Mouse (Mus musculus) embryonic facial prominence, embryonic 12.5 days (tissue): ENCODE measurements at regions not wholly inside any gene's neighbourhood (a gene's known extent, or its start where the extent isn't known, plus 50 kb on each side); places are given as distances from the start of the nearest gene placed in this dataset.

Source experiments
- ATAC-seq: fragments of 200-750 bp; cut with Nextera tagmentation; 2 replicates; pipeline ENCODE4 v1.8.0; 2017; ENCODE audit not compliant: insufficient number of reproducible peaks, insufficient read depth, low FRiP score, low TSS enrichment
- H3K27ac ChIP-seq: fragments of 300-500 bp; sonication (generic); 2 replicates; pipeline ENCODE4 v1.5.1; 2016; ENCODE audit warnings: mild to moderate bottlenecking
- H3K27me3 ChIP-seq: fragments of 300-500 bp; sonication (generic); 2 replicates; pipeline ENCODE4 v1.6.1; 2016; ENCODE audit warnings: mild to moderate bottlenecking, moderate library complexity
- H3K36me3 ChIP-seq: fragments of 300-500 bp; sonication (generic); 2 replicates; pipeline ENCODE4 v1.6.1; 2016; ENCODE audit warnings: mild to moderate bottlenecking
- H3K4me1 ChIP-seq: fragments of 300-500 bp; sonication (generic); 2 replicates; pipeline ENCODE4 v1.6.1; 2016
- H3K4me2 ChIP-seq: fragments of 300-500 bp; sonication (generic); replicated peaks from 2 replicates; pipeline ENCODE4 v1.6.1; 2016; ENCODE audit warnings: mild to moderate bottlenecking, moderate library complexity
- H3K4me3 ChIP-seq: fragments of 300-500 bp; sonication (generic); 2 replicates; pipeline ENCODE4 v1.5.1; 2016; ENCODE audit warnings: mild to moderate bottlenecking
- H3K9ac ChIP-seq: fragments of 300-500 bp; sonication (generic); 2 replicates; pipeline ENCODE4 v1.6.1; 2016; ENCODE audit warnings: mild to moderate bottlenecking, moderate library complexity
- H3K9me3 ChIP-seq: fragments of 300-500 bp; sonication (generic); 2 replicates; pipeline ENCODE4 v1.6.1; 2016; ENCODE audit warnings: mild to moderate bottlenecking, moderate library complexity
- WGBS: fragments of 180-500 bp; shearing (Covaris S2); methylation state at CpG from one replicate; pipeline ENCODE4 v1.1.7; 2016; 5-methylcytosine and 5-hydroxymethylcytosine counted together

GRCm38 (mm10) chr1:80131354-80131753, 86.9 kb downstream of the Fam124b start:
- no peaks in the 10 kb centered on the region for H3K9me3 ChIP-seq
- ATAC-seq = no peak
- H3K36me3 ChIP-seq = no peaks in the 10 kb centered on the region
- H3K4me1 ChIP-seq = no peaks in the 10 kb centered on the region
- H3K27me3 ChIP-seq = no peaks in the 10 kb centered on the region
- no peak overlapping the region for H3K4me2 ChIP-seq
- WGBS = 73% methylated on average over 3 of the region's 3 CpGs
- H3K27ac ChIP-seq = no peak overlapping the region
- no peak overlapping the region for H3K9ac ChIP-seq
- no peak overlapping the region for H3K4me3 ChIP-seq

GRCm38 (mm10) chr1:80123966-80124365, 94.3 kb downstream of the Fam124b start:
- Histone ChIP-seq H3K4me3 (no peak overlapping the region), H3K9me3 (no peaks in the 10 kb centered on the region), H3K27me3 (no peaks in the 10 kb centered on the region), H3K9ac (no peak overlapping the region), H3K36me3 (no peaks in the 10 kb centered on the region), H3K4me1 (no peaks in the 10 kb centered on the region), H3K4me2 (no peak overlapping the region), H3K27ac (no peak overlapping the region)
- no peak for ATAC-seq
- WGBS = 91% methylated on average over 2 of the region's 2 CpGs

- H3K9ac ChIP-seq = no peak overlapping the region
- H3K4me2 ChIP-seq = no peak overlapping the region
- ATAC-seq = no peak
- H3K27me3 ChIP-seq = no peaks in the 10 kb centered on the region
- no peak overlapping the region for H3K27ac ChIP-seq
- no peaks in the 10 kb centered on the region for H3K4me1 ChIP-seq
- no peaks in the 10 kb centered on the region for H3K9me3 ChIP-seq
- no peaks in the 10 kb centered on the region for H3K36me3 ChIP-seq
- 74% methylated on average over 2 of the region's 2 CpGs for WGBS
- H3K4me3 ChIP-seq = no peak overlapping the region
Measured at GRCm38 (mm10) chr1:80115913-80116312, 102.4 kb downstream of the Fam124b start.

GRCm38 (mm10) chr1:80107747-80108476, 110.4 kb downstream of the Fam124b start:
- Histone ChIP-seq H3K27me3 (no peaks in the 10 kb centered on the region), H3K4me2 (no peak overlapping the region), H3K9me3 (no peaks in the 10 kb centered on the region), H3K9ac (no peak overlapping the region), H3K4me1 (no peaks in the 10 kb centered on the region), H3K4me3 (no peak overlapping the region), H3K27ac (no peak overlapping the region), H3K36me3 (no peaks in the 10 kb centered on the region)
- 67% methylated on average over 2 of the region's 2 CpGs for WGBS
- no peak for ATAC-seq

GRCm38 (mm10) chr1:80106269-80106668, 112.0 kb downstream of the Fam124b start:
- Histone ChIP-seq H3K4me2 (no peak overlapping the region), H3K4me3 (no peak overlapping the region), H3K4me1 (no peaks in the 10 kb centered on the region), H3K9ac (no peak overlapping the region), H3K36me3 (no peaks in the 10 kb centered on the region), H3K27ac (no peak overlapping the region), H3K9me3 (no peaks in the 10 kb centered on the region), H3K27me3 (no peaks in the 10 kb centered on the region)
- WGBS = 60% methylated on average over 2 of the region's 2 CpGs
- ATAC-seq = no peak

GRCm38 (mm10) chr1:80098266-80098665, 120.0 kb downstream of the Fam124b start:
- no peak overlapping the region for H3K9ac ChIP-seq
- no peaks in the 10 kb centered on the region for H3K4me1 ChIP-seq
- no peaks in the 10 kb centered on the region for H3K27me3 ChIP-seq
- no peak overlapping the region for H3K4me3 ChIP-seq
- WGBS = 90% methylated on average over 1 of the region's 1 CpGs
- H3K4me2 ChIP-seq = no peak overlapping the region
- no peak for ATAC-seq
- H3K27ac ChIP-seq = no peak overlapping the region
- no peaks in the 10 kb centered on the region for H3K36me3 ChIP-seq
- H3K9me3 ChIP-seq = no peaks in the 10 kb centered on the region

- Histone ChIP-seq H3K27ac (no peak overlapping the region), H3K4me2 (no peak overlapping the region), H3K36me3 (no peaks in the 10 kb centered on the region), H3K9ac (no peak overlapping the region), H3K9me3 (no peaks in the 10 kb centered on the region), H3K27me3 (no peaks in the 10 kb centered on the region), H3K4me1 (no peaks in the 10 kb centered on the region), H3K4me3 (no peak overlapping the region)
- WGBS = 72% methylated on average over 2 of the region's 2 CpGs
- no peak for ATAC-seq
Measured at GRCm38 (mm10) chr1:80091800-80092199, 126.5 kb downstream of the Fam124b start.

- no peak for ATAC-seq
Measured at GRCm38 (mm10) chr1:80091350-80091749, 126.9 kb downstream of the Fam124b start.

GRCm38 (mm10) chr1:80088651-80089050, 129.6 kb downstream of the Fam124b start:
- no peak for ATAC-seq
- Histone ChIP-seq H3K36me3 (no peaks in the 10 kb centered on the region), H3K4me2 (no peak overlapping the region), H3K27ac (no peak overlapping the region), H3K4me1 (no peaks in the 10 kb centered on the region), H3K4me3 (no peak overlapping the region), H3K9me3 (no peaks in the 10 kb centered on the region), H3K9ac (no peak overlapping the region), H3K27me3 (no peaks in the 10 kb centered on the region)
- WGBS = 59% methylated on average over 5 of the region's 5 CpGs

More at GRCm38 (mm10) chr1:80091350-80091749, 126.9 kb downstream of the Fam124b start:
- H3K9ac ChIP-seq = no peak overlapping the region
- H3K4me3 ChIP-seq = no peak overlapping the region
- 79% methylated on average over 8 of the region's 8 CpGs for WGBS
- H3K9me3 ChIP-seq = no peaks in the 10 kb centered on the region
- no peak overlapping the region for H3K27ac ChIP-seq
- no peak overlapping the region for H3K4me2 ChIP-seq
- H3K4me1 ChIP-seq = no peaks in the 10 kb centered on the region
- no peaks in the 10 kb centered on the region for H3K27me3 ChIP-seq
- no peaks in the 10 kb centered on the region for H3K36me3 ChIP-seq

- H3K9me3 ChIP-seq = no peaks in the 10 kb centered on the region
Measured at GRCm38 (mm10) chr1:80076357-80076756, 141.9 kb downstream of the Fam124b start.

GRCm38 (mm10) chr1:80074376-80074775, 143.9 kb downstream of the Fam124b start:
- no peak overlapping the region for H3K27ac ChIP-seq
- no peak for ATAC-seq
- 95% methylated on average over 4 of the region's 4 CpGs for WGBS
- no peak overlapping the region for H3K9ac ChIP-seq
- no peaks in the 10 kb centered on the region for H3K27me3 ChIP-seq
- H3K9me3 ChIP-seq = no peaks in the 10 kb centered on the region
- no peaks in the 10 kb centered on the region for H3K36me3 ChIP-seq
- 0 out of 2 replicates have a peak, but pooled peaks cover 3% of the 10 kb centered on the region for H3K4me1 ChIP-seq
- no peak overlapping the region for H3K4me2 ChIP-seq
- H3K4me3 ChIP-seq = no peak overlapping the region

More at GRCm38 (mm10) chr1:80076357-80076756, 141.9 kb downstream of the Fam124b start:
- Histone ChIP-seq H3K4me3 (no peak overlapping the region), H3K4me2 (no peak overlapping the region), H3K27ac (no peak overlapping the region), H3K27me3 (no peaks in the 10 kb centered on the region), H3K4me1 (0 out of 2 replicates have a peak, but pooled peaks cover 3% of the 10 kb centered on the region), H3K36me3 (no peaks in the 10 kb centered on the region), H3K9ac (no peak overlapping the region)
- WGBS = 84% methylated on average over 4 of the region's 4 CpGs
- no peak for ATAC-seq

- Histone ChIP-seq H3K27ac (no peak overlapping the region), H3K9ac (no peak overlapping the region), H3K4me2 (no peak overlapping the region), H3K4me3 (no peak overlapping the region), H3K27me3 (no peaks in the 10 kb centered on the region), H3K4me1 (0 out of 2 replicates have a peak, but pooled peaks cover 3% of the 10 kb centered on the region), H3K9me3 (no peaks in the 10 kb centered on the region), H3K36me3 (no peaks in the 10 kb centered on the region)
- ATAC-seq = no peak
- 61% methylated on average over 3 of the region's 3 CpGs for WGBS
Measured at GRCm38 (mm10) chr1:80073950-80074349, 144.3 kb downstream of the Fam124b start.
